Mouse (Mus musculus): ENCODE results near the gene Znrf3. TPM values are rescaled to one million over a fixed set of nuclear protein-coding genes. Genes with fewer than 3 reads are reported as not detected.

The Znrf3 gene
- total RNA-seq, 2 experiments from 2014 or later = 5.7 to 6.9 TPM

GRCm38 (mm10) chr11:5269846-5270461 lies 174.7 kb downstream of the Znrf3 start:
- H3K27ac ChIP-seq = no peak overlapping the region
- H3K4me3 ChIP-seq = no peak overlapping the region
- no peak for DNase-seq
- TF ChIP-seq CTCF (IDR thresholded peaks at IDR 0.05) = no peak
- intact Hi-C loops (cut with DNase I) = loop anchor here (5.0 to 10.0 kb wide), 2 partner anchors 78 to 155 kb away; no protein-coding TSS in a partner anchor

- intact Hi-C loops (cut with DNase I) = loop anchor here (5.0 kb wide), 1 partner anchor 73 kb away; no protein-coding TSS in a partner anchor
- Histone ChIP-seq H3K27ac (peak overlapping the region; percentile 75), H3K4me3 (no peak overlapping the region)
- DNase-seq = no peak
- TF ChIP-seq CTCF (IDR thresholded peaks at IDR 0.05) = no peak
Measured at GRCm38 (mm10) chr11:5265764-5266163, 178.9 kb downstream of the Znrf3 start.

GRCm38 (mm10) chr11:5263078-5263730 lies 181.4 kb downstream of the Znrf3 start:
- DNase-seq = no peak
- peak overlapping the region; percentile 51; the same call in 1 of the 2 replicates for H3K27ac ChIP-seq
- intact Hi-C loops (cut with DNase I) = loop anchor here (5.0 kb wide), 1 partner anchor 81 kb away; no protein-coding TSS in a partner anchor
- no peak for TF ChIP-seq CTCF (IDR thresholded peaks at IDR 0.05)
- H3K4me3 ChIP-seq = no peak overlapping the region

- peak within 1 kb of the TSS; percentile 96 for H3K4me3 ChIP-seq
- TF ChIP-seq CTCF (IDR thresholded peaks at IDR 0.05) = no peak
- intact Hi-C loops (cut with DNase I) = loop anchor here (5.0 kb wide), 1 partner anchor 79 kb away; no protein-coding TSS in a partner anchor
- DNase-seq = peak; percentile 97
- peak within 1 kb of the TSS; percentile 92 for H3K27ac ChIP-seq
Measured at GRCm38 (mm10) chr11:5261508-5262392, 182.9 kb downstream of the Znrf3 start, which contains the start of gene Kremen1. Gene Kremen1, minus strand, starts transcription at chr11:5261558.

- DNase-seq = peak; percentile 74
- H3K27ac ChIP-seq = peak overlapping the region; percentile 92
- intact Hi-C loops (cut with DNase I) = loop anchor here (5.0 kb wide), 1 partner anchor 79 kb away; no protein-coding TSS in a partner anchor
Measured at GRCm38 (mm10) chr11:5260942-5261459, 183.6 kb downstream of the Znrf3 start.

GRCm38 (mm10) chr11:5259944-5260598 lies 184.6 kb downstream of the Znrf3 start:
- Histone ChIP-seq H3K27ac (peak overlapping the region; percentile 92), H3K4me3 (peak overlapping the region; percentile 96)
- no peak for TF ChIP-seq CTCF (IDR thresholded peaks at IDR 0.05)
- intact Hi-C loops (cut with DNase I) = loop anchor here (5.0 kb wide), 1 partner anchor 78 kb away; no protein-coding TSS in a partner anchor
- no peak for DNase-seq

More at GRCm38 (mm10) chr11:5260942-5261459, 183.6 kb downstream of the Znrf3 start:
- H3K4me3 ChIP-seq = peak overlapping the region; percentile 96
- no peak for TF ChIP-seq CTCF (IDR thresholded peaks at IDR 0.05)

- Histone ChIP-seq H3K4me3 (no peak overlapping the region), H3K27ac (no peak overlapping the region)
- intact Hi-C loops (cut with DNase I) = no loop called here
- TF ChIP-seq CTCF (IDR thresholded peaks at IDR 0.05) = no peak
- no peak for DNase-seq
Measured at GRCm38 (mm10) chr11:5258036-5258435, 186.6 kb downstream of the Znrf3 start.

GRCm38 (mm10) chr11:5257151-5257862 lies 187.3 kb downstream of the Znrf3 start:
- intact Hi-C loops (cut with DNase I) = no loop called here
- peak; percentile 5; the same call in 1 of the 2 replicates for TF ChIP-seq CTCF (IDR thresholded peaks at IDR 0.05)
- no peak for DNase-seq
- H3K27ac ChIP-seq = peak overlapping the region; percentile 60
- no peak overlapping the region; the same call in 1 of the 2 replicates for H3K4me3 ChIP-seq

GRCm38 (mm10) chr11:5255509-5256014 lies 189.1 kb downstream of the Znrf3 start:
- no peak for TF ChIP-seq CTCF (IDR thresholded peaks at IDR 0.05)
- H3K4me3 ChIP-seq = no peak overlapping the region
- intact Hi-C loops (cut with DNase I) = no loop called here
- no peak for DNase-seq
- peak overlapping the region; percentile 44 for H3K27ac ChIP-seq

GRCm38 (mm10) chr11:5254016-5254415 lies 190.6 kb downstream of the Znrf3 start:
- intact Hi-C loops (cut with DNase I) = no loop called here
- Histone ChIP-seq H3K27ac (peak overlapping the region; percentile 66), H3K4me3 (no peak overlapping the region; the same call in 1 of the 2 replicates)
- no peak for TF ChIP-seq CTCF (IDR thresholded peaks at IDR 0.05)
- no peak for DNase-seq

- no peak overlapping the region for H3K4me3 ChIP-seq
- DNase-seq = no peak
- intact Hi-C loops (cut with DNase I) = no loop called here
- H3K27ac ChIP-seq = peak overlapping the region; percentile 66
- no peak for TF ChIP-seq CTCF (IDR thresholded peaks at IDR 0.05)
Measured at GRCm38 (mm10) chr11:5253528-5253927, 191.1 kb downstream of the Znrf3 start.
